Mouse (Mus musculus): ENCODE measurements at regions not wholly inside any gene's neighbourhood (a gene's known extent, or its start where the extent isn't known, plus 50 kb on each side); places are given as distances from the start of the nearest gene placed in this dataset.

- Histone ChIP-seq H3K27me3 (ENCODE audit: poor library complexity, severe bottlenecking) (no peaks in the 10 kb centered on the region), H3K4me1 (no peaks in the 10 kb centered on the region), H3K9me3 (no peaks in the 10 kb centered on the region), H3K36me3 (replicated peaks) (no peaks in the 10 kb centered on the region), H3K27ac (no peak overlapping the region), H3K4me3 (no peak overlapping the region)
- DNase-seq (ENCODE audit: extremely low spot score, low spot score) = no peak
- WGBS = 94% methylated on average over 10 of the region's 10 CpGs
Observed at GRCm38 (mm10) chr4:101333868-101334267, 68.8 kb upstream of the Jak1 start.

GRCm38 (mm10) chr4:101333036-101333435 is 68.0 kb upstream of the Jak1 start:
- no peaks in the 10 kb centered on the region for H3K27me3 ChIP-seq (ENCODE audit: poor library complexity, severe bottlenecking)
- H3K4me3 ChIP-seq = no peak overlapping the region
- DNase-seq (ENCODE audit: extremely low spot score, low spot score) = no peak
- H3K4me1 ChIP-seq = peaks cover under 1% of the 10 kb centered on the region
- H3K36me3 ChIP-seq (replicated peaks) = no peaks in the 10 kb centered on the region
- WGBS = 77% methylated on average over 3 of the region's 3 CpGs
- no peak overlapping the region for H3K27ac ChIP-seq
- H3K9me3 ChIP-seq = no peaks in the 10 kb centered on the region

GRCm38 (mm10) chr4:101331231-101331630 is 66.1 kb upstream of the Jak1 start:
- DNase-seq (ENCODE audit: extremely low spot score, low spot score) = no peak
- 90% methylated on average over 4 of the region's 4 CpGs for WGBS
- Histone ChIP-seq H3K27ac (no peak overlapping the region), H3K4me3 (no peak overlapping the region), H3K4me1 (peaks cover 6% of the 10 kb centered on the region), H3K9me3 (no peaks in the 10 kb centered on the region), H3K36me3 (replicated peaks) (no peaks in the 10 kb centered on the region), H3K27me3 (ENCODE audit: poor library complexity, severe bottlenecking) (no peaks in the 10 kb centered on the region)

DNA sequence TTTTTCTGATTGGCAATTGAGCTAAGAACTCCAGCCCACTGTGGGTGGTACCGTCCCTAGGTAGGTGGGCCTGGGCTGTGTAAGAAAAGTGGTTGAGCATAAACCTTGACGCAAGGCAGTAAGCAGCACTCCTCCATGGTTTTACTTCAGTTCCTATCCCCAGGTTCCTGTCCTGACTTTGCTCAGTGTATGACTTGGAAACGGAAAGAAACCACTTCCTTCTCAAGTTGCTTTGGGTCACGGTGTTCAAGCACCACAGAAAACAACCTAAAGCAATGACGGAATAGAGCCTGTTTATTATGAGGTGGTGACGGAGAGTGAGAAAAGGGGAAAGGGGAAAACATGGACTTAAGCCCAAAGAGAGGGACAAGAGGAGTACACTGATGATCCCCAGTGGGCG is 64.0 kb upstream of the Jak1 start:
- Histone ChIP-seq H3K4me3 (no peak overlapping the region), H3K27ac (no peak overlapping the region), H3K4me1 (peaks cover 6% of the 10 kb centered on the region), H3K27me3 (ENCODE audit: poor library complexity, severe bottlenecking) (no peaks in the 10 kb centered on the region), H3K36me3 (replicated peaks) (no peaks in the 10 kb centered on the region), H3K9me3 (no peaks in the 10 kb centered on the region)
- DNase-seq (ENCODE audit: extremely low spot score, low spot score) = no peak
- WGBS = 88% methylated on average over 7 of the region's 7 CpGs

GRCm38 (mm10) chr4:101326067-101326466 is 61.0 kb upstream of the Jak1 start:
- Histone ChIP-seq H3K4me1 (peaks cover 6% of the 10 kb centered on the region), H3K27ac (no peak overlapping the region), H3K36me3 (replicated peaks) (no peaks in the 10 kb centered on the region), H3K27me3 (ENCODE audit: poor library complexity, severe bottlenecking) (no peaks in the 10 kb centered on the region), H3K4me3 (no peak overlapping the region), H3K9me3 (no peaks in the 10 kb centered on the region)
- WGBS = 76% methylated on average over 3 of the region's 3 CpGs
- no peak for DNase-seq (ENCODE audit: extremely low spot score, low spot score)

DNA sequence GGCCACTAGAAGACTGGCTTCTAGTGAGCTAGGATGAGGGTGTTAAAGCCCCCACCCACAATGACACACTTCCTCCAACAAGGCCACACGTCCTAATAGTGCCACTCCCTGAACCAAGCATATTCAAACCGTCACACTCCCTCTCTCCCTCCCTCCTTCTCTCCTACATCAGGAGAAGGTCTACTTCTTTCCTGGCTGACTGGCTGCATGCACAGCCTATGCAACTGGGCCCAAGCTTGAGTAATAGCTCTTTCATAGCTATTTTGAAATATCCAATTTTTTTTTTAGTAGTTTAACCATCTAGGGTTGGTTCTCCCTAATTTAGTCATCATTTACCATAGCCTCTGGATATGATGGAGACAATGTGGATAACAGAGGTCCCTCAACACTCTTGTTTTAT is 56.6 kb upstream of the Jak1 start:
- DNase-seq (ENCODE audit: extremely low spot score, low spot score) = no peak
- Histone ChIP-seq H3K27me3 (ENCODE audit: poor library complexity, severe bottlenecking) (no peaks in the 10 kb centered on the region), H3K27ac (no peak overlapping the region), H3K4me3 (no peak overlapping the region), H3K9me3 (no peaks in the 10 kb centered on the region), H3K4me1 (no peaks in the 10 kb centered on the region), H3K36me3 (replicated peaks) (no peaks in the 10 kb centered on the region)
- WGBS = 78% methylated on average over 2 of the region's 2 CpGs

DNA sequence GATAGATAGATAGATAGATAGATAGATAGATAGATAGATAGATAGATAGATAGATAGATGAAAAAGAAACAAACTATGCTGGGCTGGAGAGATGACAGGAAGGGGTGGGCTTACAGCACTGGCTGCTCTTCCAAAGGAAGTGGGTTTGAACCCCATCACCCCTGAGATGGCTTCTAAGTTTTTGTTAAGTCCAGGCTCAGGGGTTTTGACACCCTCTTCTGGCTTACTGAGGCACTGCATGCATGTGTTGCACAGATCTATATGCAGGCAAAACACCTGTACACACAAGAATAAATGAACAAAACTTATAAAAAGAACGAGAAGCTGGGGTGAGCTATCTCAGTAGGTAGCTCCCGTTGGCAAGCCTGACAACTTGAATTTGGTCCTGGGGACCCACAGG is 55.5 kb upstream of the Jak1 start:
- H3K4me3 ChIP-seq = no peak overlapping the region
- WGBS = 80% methylated on average over 2 of the region's 2 CpGs

DNA sequence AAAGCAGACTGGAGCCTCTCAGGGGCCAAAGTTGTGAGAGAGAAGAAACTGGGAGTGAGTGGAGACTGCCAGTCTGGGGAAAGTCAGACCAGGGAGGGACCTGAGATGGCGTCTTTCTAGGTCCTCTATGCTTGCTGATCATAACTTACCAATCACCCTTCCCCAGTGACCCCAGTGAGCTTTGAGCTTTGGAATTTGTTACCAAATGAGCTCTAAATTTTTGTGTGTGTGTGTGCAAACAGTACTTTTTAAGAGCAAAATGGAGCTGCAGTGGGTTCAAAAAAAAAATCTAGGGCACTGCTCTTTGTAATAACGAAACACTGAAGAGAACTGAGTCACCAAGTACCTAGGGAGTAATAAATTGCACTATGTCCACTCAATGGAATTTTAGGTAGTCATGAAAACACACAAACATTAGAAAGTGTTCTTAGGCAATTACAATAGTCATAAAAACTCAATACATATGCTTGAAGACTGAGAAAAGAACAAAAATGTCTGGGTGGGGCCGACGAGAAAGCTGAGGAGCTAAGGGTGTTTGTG is 54.7 kb upstream of the Jak1 start:
- Histone ChIP-seq H3K27ac (no peak overlapping the region), H3K27me3 (ENCODE audit: poor library complexity, severe bottlenecking) (no peaks in the 10 kb centered on the region), H3K4me1 (no peaks in the 10 kb centered on the region), H3K36me3 (replicated peaks) (no peaks in the 10 kb centered on the region), H3K4me3 (no peak overlapping the region), H3K9me3 (no peaks in the 10 kb centered on the region)
- 85% methylated on average over 4 of the region's 4 CpGs for WGBS
- DNase-seq (ENCODE audit: extremely low spot score, low spot score) = no peak

More for the DNA sequence above, 55.5 kb upstream of the Jak1 start:
- Histone ChIP-seq H3K27ac (no peak overlapping the region), H3K27me3 (ENCODE audit: poor library complexity, severe bottlenecking) (no peaks in the 10 kb centered on the region), H3K36me3 (replicated peaks) (no peaks in the 10 kb centered on the region), H3K9me3 (no peaks in the 10 kb centered on the region), H3K4me1 (no peaks in the 10 kb centered on the region)
- DNase-seq (ENCODE audit: extremely low spot score, low spot score) = no peak

- 87% methylated on average over 1 of the region's 1 CpGs for WGBS
- no peaks in the 10 kb centered on the region for H3K9me3 ChIP-seq
- H3K4me3 ChIP-seq = no peak overlapping the region
- no peak overlapping the region for H3K27ac ChIP-seq
- no peaks in the 10 kb centered on the region for H3K36me3 ChIP-seq (replicated peaks)
- DNase-seq (ENCODE audit: extremely low spot score, low spot score) = no peak
- H3K4me1 ChIP-seq = no peaks in the 10 kb centered on the region
- peaks cover 5% of the 10 kb centered on the region for H3K27me3 ChIP-seq (ENCODE audit: poor library complexity, severe bottlenecking)
Observed at GRCm38 (mm10) chr4:101318836-101319235, 53.8 kb upstream of the Jak1 start.

- Histone ChIP-seq H3K4me3 (no peak overlapping the region), H3K9me3 (no peaks in the 10 kb centered on the region), H3K27me3 (ENCODE audit: poor library complexity, severe bottlenecking) (peaks cover 27% of the 10 kb centered on the region), H3K27ac (no peak overlapping the region), H3K36me3 (replicated peaks) (no peaks in the 10 kb centered on the region), H3K4me1 (no peaks in the 10 kb centered on the region)
- WGBS = 88% methylated on average over 6 of the region's 6 CpGs
- DNase-seq (ENCODE audit: extremely low spot score, low spot score) = no peak
Observed at GRCm38 (mm10) chr4:101316061-101316460, 51.0 kb upstream of the Jak1 start.

MicroRNAs encoded in the stretch of these regions (microRNA counts, 519-probe panel; counts per million panel counts)
- 341 counts per million, percentile 65 among the panel's probes with 10 or more counts for microRNA mmu-miR-101a

Small RNAs in the stretch of these regions (microRNA-seq; reads per million reads assigned to microRNA genes)
- gene Mir101a = 258 reads per million, percentile 57 among the genes with 10 or more reads in this experiment
